Mouse (Mus musculus) E14TG2a.4 (cell line): ENCODE data around the gene Taok3.

Experiments
- CTCF ChIP-seq: conservative IDR thresholded peaks from 2 replicates; pipeline ENCODE4 v1.5.1; 2014; ENCODE audit warnings: low read length
- NANOG ChIP-seq: IDR thresholded peaks from 2 replicates; pipeline ENCODE4 v1.6.1; 2014; ENCODE audit warnings: borderline replicate concordance, low read length, mixed read lengths
- POU5F1 ChIP-seq: IDR thresholded peaks from 2 replicates; pipeline ENCODE4 v1.6.1; 2014; ENCODE audit warnings: low read length, borderline replicate concordance

GRCm38 (mm10) chr5:117250796-117251195 lies 130.9 kb downstream of the Taok3 start:
- TF ChIP-seq CTCF, result no peak
- TF ChIP-seq POU5F1, result no peak
- no peak for TF ChIP-seq NANOG
